Mouse (Mus musculus) G1E (cell line): ENCODE measurements around the gene Tacc2. TPM values are rescaled to one million over a fixed set of nuclear protein-coding genes. Genes with fewer than 3 reads are reported as not detected.

Source experiments
- ATAC-seq: 2 replicates; pipeline ENCODE4 v1.8.0; 2016; ENCODE audit warnings: mild to moderate bottlenecking; ENCODE audit not compliant: insufficient number of reproducible peaks, poor library complexity, low FRiP score, severe bottlenecking; ENCODE audit errors: extremely low read depth
- DNase-seq: peaks from one replicate; pipeline ENCODE4 v3.0.0; 2012; ENCODE audit warnings: low spot score
- H3K27me3 ChIP-seq: 2 replicates; pipeline ENCODE4 v1.6.1; 2012; ENCODE audit warnings: mild to moderate bottlenecking, low read length, inconsistent platforms; ENCODE audit not compliant: insufficient read depth
- H3K36me3 ChIP-seq: replicated peaks from 2 replicates; pipeline ENCODE3; 2012; ENCODE audit warnings: mild to moderate bottlenecking, inconsistent platforms
- H3K4me1 ChIP-seq: 2 replicates; pipeline ENCODE4 v1.6.1; 2012; ENCODE audit warnings: low read depth, low read length, inconsistent platforms, mixed read lengths; ENCODE audit not compliant: insufficient read depth
- H3K4me3 ChIP-seq: 2 replicates; pipeline ENCODE4 v1.5.1; 2012; ENCODE audit warnings: low read depth, mild to moderate bottlenecking, inconsistent platforms, low read length, moderate library complexity, mixed read lengths
- H3K9me3 ChIP-seq: replicated peaks from 2 replicates; pipeline ENCODE4 v1.6.1; 2012; ENCODE audit warnings: inconsistent platforms
- CTCF ChIP-seq: IDR thresholded peaks from 2 replicates; pipeline ENCODE4 v1.5.1; 2012; ENCODE audit warnings: low read depth, low read length, inconsistent platforms, mixed read lengths
- GATA1 ChIP-seq: IDR thresholded peaks from 2 replicates; pipeline ENCODE4 v1.6.1; 2012; ENCODE audit warnings: borderline replicate concordance, low read length, inconsistent platforms, mixed read lengths
- GATA2 ChIP-seq: IDR thresholded peaks from 2 replicates; pipeline ENCODE4 v1.6.1; 2012; ENCODE audit warnings: low read depth, low read length, inconsistent platforms, borderline replicate concordance
- POLR2AphosphoS5 ChIP-seq: IDR thresholded peaks from 2 replicates; pipeline ENCODE4 v1.6.1; 2012; ENCODE audit warnings: low read depth, low read length, inconsistent platforms; ENCODE audit not compliant: insufficient replicate concordance
- TAL1 ChIP-seq: conservative IDR thresholded peaks from 2 replicates; pipeline ENCODE4 v1.6.1; 2012; ENCODE audit warnings: low read depth, low read length, inconsistent platforms, mixed read lengths
- polyA plus RNA-seq: library from polyadenylated mRNA; stranded (reverse); fragments of >175 nt; gene quantifications from 2 replicates; pipeline ENCODE4 v1.2.3, GENCODE M21; 2012
- total RNA-seq, 2 experiments: library from RNA; stranded (forward) in 1 of 2; stranded (reverse) in 1 of 2; fragments of 200-1000 nt in 1 of 2; fragments of >200 nt in 1 of 2; fragmentation: Nextera tagmentation in 1 of 2; gene quantifications; 2 replicates each; pipeline ENCODE4 v1.2.3; 2014 to 2017

Tacc2 gene
- total and polyA plus RNA-seq, 3 experiments: 0.38 TPM; not detected in 2

- DNase-seq: no peak
- no peak for TF ChIP-seq GATA1
- no peak for TF ChIP-seq GATA2
- no peak for TF ChIP-seq POLR2AphosphoS5
- no peak for TF ChIP-seq CTCF
- TF ChIP-seq TAL1: no peak
- no peaks in the 10 kb centered on the region for H3K9me3 ChIP-seq
- ATAC-seq: no peak
- no peaks in the 10 kb centered on the region for H3K4me1 ChIP-seq
- no peaks in the 10 kb centered on the region for H3K36me3 ChIP-seq
- no peaks in the 10 kb centered on the region for H3K27me3 ChIP-seq
- no peak overlapping the region for H3K4me3 ChIP-seq
Measured at GRCm38 (mm10) chr7:130564596-130564995, 12.6 kb upstream of the Tacc2 start.

- no peak for ATAC-seq
- DNase-seq: no peak
- no peak overlapping the region for H3K4me3 ChIP-seq
- H3K4me1 ChIP-seq: no peaks in the 10 kb centered on the region
- H3K27me3 ChIP-seq: no peaks in the 10 kb centered on the region
- H3K36me3 ChIP-seq: no peaks in the 10 kb centered on the region
- H3K9me3 ChIP-seq: no peaks in the 10 kb centered on the region
- TF ChIP-seq GATA2 (no peak), TAL1 (no peak), CTCF (no peak), POLR2AphosphoS5 (no peak), GATA1 (no peak)
Measured at GRCm38 (mm10) chr7:130568783-130569436, 8.3 kb upstream of the Tacc2 start.

GRCm38 (mm10) chr7:130570472-130570871 lies 6.8 kb upstream of the Tacc2 start:
- no peaks in the 10 kb centered on the region for H3K27me3 ChIP-seq
- H3K4me1 ChIP-seq: no peaks in the 10 kb centered on the region
- no peaks in the 10 kb centered on the region for H3K36me3 ChIP-seq
- H3K4me3 ChIP-seq: no peak overlapping the region
- DNase-seq (no peak), ATAC-seq (no peak)
- TF ChIP-seq CTCF: no peak
- no peak for TF ChIP-seq TAL1
- TF ChIP-seq POLR2AphosphoS5: no peak
- TF ChIP-seq GATA2: no peak
- no peak for TF ChIP-seq GATA1
- H3K9me3 ChIP-seq: no peaks in the 10 kb centered on the region

- no peak for ATAC-seq
- H3K36me3 ChIP-seq: no peaks in the 10 kb centered on the region
Measured at GRCm38 (mm10) chr7:130572821-130573220, 4.4 kb upstream of the Tacc2 start, which contains the start of gene Nsmce4a. Nsmce4a (minus strand) TSS chr7:130573118.

GRCm38 (mm10) chr7:130573746-130574145 lies 3.5 kb upstream of the Tacc2 start:
- H3K4me3 ChIP-seq: no peak overlapping the region
- ATAC-seq (no peak), DNase-seq (no peak)
- H3K27me3 ChIP-seq: no peaks in the 10 kb centered on the region
- H3K36me3 ChIP-seq: no peaks in the 10 kb centered on the region
- no peaks in the 10 kb centered on the region for H3K4me1 ChIP-seq
- no peaks in the 10 kb centered on the region for H3K9me3 ChIP-seq
- no peak for TF ChIP-seq CTCF
- TF ChIP-seq POLR2AphosphoS5: no peak
- no peak for TF ChIP-seq GATA1
- TF ChIP-seq TAL1: no peak
- no peak for TF ChIP-seq GATA2

More at GRCm38 (mm10) chr7:130572821-130573220, 4.4 kb upstream of the Tacc2 start, which contains the start of gene Nsmce4a:
- Histone ChIP-seq H3K4me3 (no peak within 1 kb of the TSS), H3K27me3 (no peaks in the 10 kb centered on the region), H3K9me3 (no peaks in the 10 kb centered on the region), H3K4me1 (no peaks in the 10 kb centered on the region)
- DNase-seq: no peak
- TF ChIP-seq GATA2: no peak
- no peak for TF ChIP-seq TAL1
- TF ChIP-seq CTCF: no peak
- no peak for TF ChIP-seq GATA1
- no peak for TF ChIP-seq POLR2AphosphoS5

GRCm38 (mm10) chr7:130574211-130574991 lies 2.8 kb upstream of the Tacc2 start:
- Histone ChIP-seq H3K4me1 (no peaks in the 10 kb centered on the region), H3K27me3 (no peaks in the 10 kb centered on the region), H3K9me3 (no peaks in the 10 kb centered on the region), H3K36me3 (no peaks in the 10 kb centered on the region), H3K4me3 (no peak overlapping the region)
- ATAC-seq (no peak), DNase-seq (no peak)
- TF ChIP-seq GATA1 (no peak), GATA2 (no peak), TAL1 (no peak), POLR2AphosphoS5 (no peak), CTCF (no peak)
